Mouse (Mus musculus) heart, postnatal 4 days (tissue): ENCODE measurements at regions not wholly inside any gene's neighbourhood (a gene's known extent, or its start where the extent isn't known, plus 50 kb on each side); places are given as distances from the start of the nearest gene placed in this dataset.

ENCODE experiments used
- DNase-seq: peaks from one replicate; pipeline ENCODE4 v3.0.0; 2021

DNA sequence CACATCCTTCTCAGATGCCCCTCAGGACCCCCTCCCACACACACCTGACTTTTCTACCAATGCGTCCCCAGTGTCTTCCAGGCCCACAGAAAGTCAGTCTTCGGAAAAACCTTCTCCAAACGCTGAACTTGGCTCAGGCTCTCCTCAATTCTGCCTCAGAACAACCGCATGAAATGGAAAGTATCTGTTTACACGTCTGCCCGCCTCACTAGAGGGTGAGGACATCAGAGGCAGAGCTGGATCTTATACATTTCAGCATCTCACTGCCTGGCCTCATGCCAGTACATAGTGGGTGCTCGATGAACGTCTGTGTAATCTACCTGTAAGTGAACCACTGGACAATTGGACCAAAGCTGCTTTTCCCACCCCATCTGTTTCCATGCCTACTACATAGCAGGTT is 189.1 kb upstream of the 4930412O13Rik start:
- DNase-seq: no peak

- no peak for DNase-seq
These were observed 187.7 kb upstream of the 4930412O13Rik start for GRCm38 (mm10) chr2:9693351-9693750.

DNA sequence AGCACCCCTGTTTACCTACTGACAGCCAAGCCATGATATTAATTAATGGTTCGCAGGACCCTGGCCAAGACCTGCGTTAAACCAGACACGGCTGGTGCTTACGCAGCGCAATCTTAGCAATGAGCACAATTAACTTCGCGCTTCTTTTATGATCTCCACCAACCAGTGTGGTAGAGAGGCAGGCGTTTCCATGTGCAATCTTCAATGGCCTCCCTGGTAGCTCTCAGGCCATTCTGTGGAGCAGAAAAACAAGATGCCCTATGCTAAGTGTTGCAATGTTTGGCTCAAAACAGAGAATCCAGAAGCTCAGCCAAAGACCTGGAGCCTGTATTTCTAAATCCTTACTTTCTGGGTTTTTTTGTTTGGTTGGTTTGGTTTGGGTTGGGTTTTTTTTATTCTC is 186.9 kb upstream of the 4930412O13Rik start:
- DNase-seq: no peak

- DNase-seq: no peak
These were observed 183.3 kb upstream of the 4930412O13Rik start for GRCm38 (mm10) chr2:9697591-9698345.

DNA sequence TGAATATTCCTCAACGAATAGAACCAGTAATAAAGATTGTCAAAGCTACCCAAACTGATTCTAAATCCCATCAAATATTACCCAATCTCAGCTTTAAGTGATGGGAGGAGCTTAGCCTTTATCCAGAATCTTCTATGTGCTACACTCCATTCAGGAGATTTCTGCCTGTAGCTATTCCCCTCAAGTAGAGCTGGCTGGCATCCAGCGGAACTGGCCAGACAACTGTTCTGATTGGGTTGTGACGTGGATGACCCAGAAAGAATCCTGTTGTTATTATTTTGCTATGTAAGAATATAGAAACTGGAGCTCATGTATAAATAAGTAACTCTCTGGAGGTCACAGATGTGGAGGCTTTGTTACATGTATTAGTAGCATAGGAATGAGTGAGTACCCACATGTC is 176.8 kb upstream of the 4930412O13Rik start:
- DNase-seq: peak; percentile 12

- no peak for DNase-seq
These were observed 171.6 kb upstream of the 4930412O13Rik start for GRCm38 (mm10) chr2:9709466-9709865.

DNA sequence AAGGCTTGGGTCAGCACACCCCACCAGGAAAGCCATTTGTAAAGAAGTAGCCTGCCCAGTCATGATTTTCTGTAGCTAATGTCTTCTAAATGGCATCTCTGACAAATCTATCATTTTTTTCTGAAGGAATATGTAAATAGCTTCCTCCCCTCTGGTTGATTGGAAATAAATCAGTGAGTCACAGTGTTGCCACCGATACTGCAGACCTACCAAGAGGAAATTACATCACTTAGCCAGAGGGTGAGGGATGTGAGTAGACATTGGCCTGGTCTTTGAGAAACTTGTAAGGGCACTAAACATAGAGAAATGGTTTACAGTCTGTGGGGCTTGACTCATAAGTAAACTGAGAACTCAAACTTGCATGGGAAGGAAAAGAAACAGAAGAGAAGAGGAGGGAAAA is 163.1 kb upstream of the 4930412O13Rik start:
- DNase-seq: no peak

DNA sequence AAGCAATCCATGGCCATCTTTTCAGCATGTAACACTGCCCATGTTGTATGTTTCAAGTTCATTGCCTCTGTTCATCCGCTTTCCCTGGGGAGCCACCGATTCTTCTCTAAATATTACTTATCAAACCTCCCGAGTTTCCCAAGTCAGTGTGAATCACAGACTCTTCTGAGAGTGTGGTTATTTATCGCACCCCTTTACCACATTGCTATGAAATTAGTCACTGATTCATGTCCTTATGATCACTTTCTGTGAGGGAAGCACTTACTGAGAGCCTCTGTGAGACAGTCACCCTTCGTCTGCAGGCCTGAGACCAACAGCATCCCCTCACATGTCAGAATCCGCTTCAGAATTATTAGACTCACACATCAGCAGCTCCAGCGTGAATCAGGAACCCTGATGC is 147.8 kb upstream of the 4930412O13Rik start:
- no peak for DNase-seq

DNA sequence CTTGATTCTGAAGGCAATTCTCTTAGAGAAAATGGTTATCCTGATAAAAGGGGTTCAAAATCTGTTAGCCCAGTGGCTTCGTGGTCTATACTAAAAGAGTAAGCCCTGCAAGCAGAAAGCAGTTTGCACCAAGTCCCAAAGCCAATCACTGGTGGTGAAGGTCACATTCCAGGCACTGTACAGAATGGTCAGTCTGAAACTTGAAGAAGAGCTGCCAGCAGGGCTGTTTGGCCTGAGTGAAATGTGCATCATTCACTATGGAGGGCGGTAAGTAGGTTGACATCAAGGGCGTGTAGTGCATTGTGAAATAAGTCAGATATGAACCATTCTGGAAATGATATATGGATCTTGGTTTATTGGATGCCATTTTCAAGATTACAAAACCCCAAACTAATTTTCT is 136.9 kb upstream of the 4930412O13Rik start:
- no peak for DNase-seq

- DNase-seq: no peak
These were observed 130.9 kb upstream of the 4930412O13Rik start for GRCm38 (mm10) chr2:9749829-9750788.

DNA sequence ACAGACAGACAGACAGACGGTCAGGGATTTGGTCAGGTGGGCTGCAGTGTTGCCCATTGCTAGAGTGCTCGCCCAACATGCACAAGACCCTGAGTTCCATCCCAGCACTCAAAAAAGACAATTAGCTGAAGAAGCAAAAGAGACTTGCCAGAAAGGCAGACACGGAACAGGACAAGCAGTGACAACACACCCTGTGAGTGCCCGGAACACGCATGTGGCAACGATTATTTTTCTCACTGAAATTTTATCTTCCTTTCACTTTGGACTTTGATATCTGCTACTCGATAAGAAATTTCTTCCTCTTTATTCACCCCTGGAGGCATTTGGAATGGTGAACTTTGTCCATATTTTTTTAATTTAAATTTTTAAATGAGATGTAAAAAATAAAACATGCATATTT is 127.4 kb upstream of the 4930412O13Rik start:
- no peak for DNase-seq

GRCm38 (mm10) chr2:9754153-9754552 is 126.9 kb upstream of the 4930412O13Rik start:
- DNase-seq: no peak

GRCm38 (mm10) chr2:9757770-9758420 is 123.2 kb upstream of the 4930412O13Rik start:
- no peak for DNase-seq

GRCm38 (mm10) chr2:9758983-9759382 is 122.1 kb upstream of the 4930412O13Rik start:
- no peak for DNase-seq

- no peak for DNase-seq
These were observed 121.5 kb upstream of the 4930412O13Rik start for GRCm38 (mm10) chr2:9759389-9760104.

DNA sequence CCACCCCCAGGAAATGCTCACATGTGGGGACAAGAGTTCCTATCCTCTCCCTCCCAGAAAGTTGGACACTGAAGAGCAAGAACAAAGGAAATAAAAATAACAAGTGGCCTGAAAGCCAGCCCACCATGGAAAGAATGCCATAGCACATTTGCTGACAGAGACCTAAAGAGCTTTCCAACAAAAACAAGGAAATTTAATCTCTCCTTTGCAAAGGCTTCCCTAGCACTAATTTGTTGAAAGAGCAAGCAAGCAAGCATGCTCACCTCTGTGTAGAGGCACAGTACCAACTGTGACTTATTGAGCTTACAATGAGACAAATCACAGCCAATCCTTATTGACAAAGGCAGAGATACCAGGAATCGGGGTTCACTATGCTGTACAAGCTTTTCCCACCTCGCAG is 100.9 kb upstream of the 4930412O13Rik start:
- no peak for DNase-seq

DNA sequence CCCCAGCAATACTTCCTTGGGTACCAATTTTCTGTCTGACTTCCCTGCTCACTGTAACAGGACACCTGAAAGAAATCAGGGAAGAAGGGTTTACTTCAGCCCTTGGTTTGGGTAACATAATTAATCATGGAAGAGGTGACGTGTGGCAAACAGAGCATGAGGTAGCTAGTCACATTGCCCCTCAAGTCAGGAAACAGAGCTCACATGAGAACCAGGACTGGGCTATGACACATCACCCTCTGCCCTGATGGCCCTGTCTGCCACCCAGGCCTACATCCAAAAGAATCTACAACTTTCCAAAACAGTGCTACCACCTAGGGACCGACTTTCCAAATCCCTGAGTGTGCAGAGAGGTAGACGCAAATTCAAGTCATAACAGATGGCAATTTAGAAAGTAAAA is 98.4 kb upstream of the 4930412O13Rik start:
- no peak for DNase-seq

GRCm38 (mm10) chr2:9791970-9792369 is 89.1 kb upstream of the 4930412O13Rik start:
- no peak for DNase-seq

DNA sequence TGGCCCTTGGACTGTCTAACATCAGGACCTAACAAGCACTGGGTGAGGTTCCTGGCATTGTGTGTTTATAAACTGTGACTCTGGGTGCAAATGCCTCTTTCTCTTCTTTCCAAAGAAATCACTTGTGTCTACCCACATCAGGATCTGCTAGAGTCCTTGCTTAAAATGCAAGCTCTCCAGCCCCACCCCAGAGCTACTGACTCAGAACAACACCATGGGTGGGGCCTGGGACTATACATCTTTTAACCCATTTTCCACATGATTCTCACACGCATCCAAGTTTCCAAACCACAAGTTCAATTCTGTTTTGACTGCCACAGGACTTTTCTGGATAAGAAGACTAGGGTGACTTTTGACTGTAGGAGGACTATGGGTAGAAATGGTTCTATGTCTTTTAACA is 88.7 kb upstream of the 4930412O13Rik start:
- no peak for DNase-seq

- no peak for DNase-seq
These were observed 85.7 kb upstream of the 4930412O13Rik start for GRCm38 (mm10) chr2:9795401-9795800.

DNA sequence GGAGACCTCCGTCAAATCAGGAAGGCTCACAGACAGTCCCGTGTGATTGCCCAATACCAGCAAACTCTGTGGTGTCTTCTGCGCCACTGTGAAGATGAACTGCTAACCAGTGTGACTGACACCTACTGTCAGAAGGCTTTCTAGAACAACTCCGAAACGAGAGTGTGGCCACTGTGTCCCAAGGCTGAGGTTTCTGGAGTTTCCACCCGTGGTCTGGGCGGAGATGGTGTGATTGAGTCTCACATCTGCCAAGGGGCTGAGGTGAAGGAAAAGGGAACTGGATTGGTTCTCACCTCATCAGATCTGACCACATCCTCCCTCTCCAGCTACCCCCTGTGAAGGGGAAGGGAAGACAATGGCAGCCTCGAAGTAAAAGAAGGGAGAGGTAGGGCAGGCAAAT is 79.6 kb upstream of the 4930412O13Rik start:
- no peak for DNase-seq

DNA sequence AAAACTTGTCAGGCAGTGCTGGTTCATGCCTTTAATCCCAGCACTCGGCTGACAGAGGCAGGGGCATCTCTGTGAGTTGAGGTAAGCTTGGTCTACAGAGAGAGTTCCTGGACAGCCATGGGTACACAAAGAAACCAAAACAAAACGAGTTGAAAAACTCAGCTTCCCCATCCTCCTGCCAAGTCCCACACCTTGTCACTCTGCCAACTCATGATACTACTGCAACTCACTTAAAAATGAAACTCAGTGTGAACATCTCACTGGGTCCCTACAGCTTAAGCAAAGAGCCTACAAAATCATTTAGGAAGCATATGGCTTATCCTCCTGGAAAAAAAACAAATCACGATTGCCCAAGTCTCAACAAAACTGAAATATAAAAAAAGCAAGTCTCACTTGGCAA is 76.7 kb upstream of the 4930412O13Rik start:
- DNase-seq: no peak
